Mouse (Mus musculus) stomach, embryonic 15.5 days (tissue): ENCODE measurements around the gene Tldc2. TPM values are rescaled to one million over a fixed set of nuclear protein-coding genes. Genes with fewer than 3 reads are reported as not detected.

Source experiments
- ATAC-seq: fragments of 200-750 bp; cut with Nextera tagmentation; 2 replicates; pipeline ENCODE4 v1.8.0; 2017; ENCODE audit warnings: low read depth, moderate number of reproducible peaks, moderate TSS enrichment; ENCODE audit not compliant: insufficient read depth, low FRiP score
- H3K27ac ChIP-seq: fragments of 300-500 bp; sonication (generic); 2 replicates; pipeline ENCODE4 v1.5.1; 2015; ENCODE audit warnings: mild to moderate bottlenecking, inconsistent platforms
- H3K27me3 ChIP-seq: fragments of 300-500 bp; sonication (generic); replicated peaks from 2 replicates; pipeline ENCODE4 v1.6.1; 2015; ENCODE audit warnings: inconsistent platforms
- H3K36me3 ChIP-seq: fragments of 300-500 bp; sonication (generic); 2 replicates; pipeline ENCODE4 v1.6.1; 2015; ENCODE audit warnings: inconsistent platforms
- H3K4me1 ChIP-seq: fragments of 300-500 bp; sonication (generic); 2 replicates; pipeline ENCODE4 v1.6.1; 2015; ENCODE audit warnings: inconsistent platforms
- H3K4me2 ChIP-seq: fragments of 300-500 bp; sonication (generic); 2 replicates; pipeline ENCODE4 v1.6.1; 2015; ENCODE audit warnings: mild to moderate bottlenecking, inconsistent platforms
- H3K4me3 ChIP-seq: fragments of 300-500 bp; sonication (generic); replicated peaks from 2 replicates; pipeline ENCODE4 v1.5.1; 2015; ENCODE audit warnings: inconsistent platforms
- H3K9ac ChIP-seq: fragments of 300-500 bp; sonication (generic); 2 replicates; pipeline ENCODE4 v1.6.1; 2015; ENCODE audit warnings: inconsistent platforms
- H3K9me3 ChIP-seq: fragments of 300-500 bp; sonication (generic); 2 replicates; pipeline ENCODE4 v1.6.1; 2016; ENCODE audit warnings: inconsistent platforms
- WGBS: fragments of 180-500 bp; shearing (Covaris S2); methylation state at CpG from one replicate; pipeline ENCODE4 v1.1.7; 2015; 5-methylcytosine and 5-hydroxymethylcytosine counted together
- polyA plus RNA-seq: library from polyadenylated mRNA; unstranded; fragments of >200 nt; fragmentation: Nextera tagmentation; extraction: Ambion mirVana; gene quantifications from 2 replicates; pipeline ENCODE4 v1.2.1, GENCODE M21; 2015

Tldc2 gene
- polyA plus RNA-seq, 1 experiment from 2014 or later = not detected

GRCm38 (mm10) chr2:157053124-157053523 lies 33.7 kb upstream of the Tldc2 start:
- WGBS = 98% methylated on average over 5 of the region's 5 CpGs
- peaks cover under 1% of the 10 kb centered on the region; the same call in 1 of the 2 replicates for H3K4me1 ChIP-seq
- no peak overlapping the region for H3K27ac ChIP-seq
- H3K36me3 ChIP-seq = peaks cover 22% of the 10 kb centered on the region
- H3K4me2 ChIP-seq = no peak overlapping the region
- H3K27me3 ChIP-seq = no peaks in the 10 kb centered on the region
- H3K9ac ChIP-seq = no peak overlapping the region
- no peaks in the 10 kb centered on the region for H3K9me3 ChIP-seq
- no peak overlapping the region for H3K4me3 ChIP-seq
- ATAC-seq = no peak

GRCm38 (mm10) chr2:157053787-157054186 lies 33.1 kb upstream of the Tldc2 start:
- Histone ChIP-seq H3K9me3 (no peaks in the 10 kb centered on the region), H3K4me3 (no peak overlapping the region), H3K4me2 (no peak overlapping the region), H3K27ac (no peak overlapping the region), H3K36me3 (peaks cover 22% of the 10 kb centered on the region), H3K4me1 (peaks cover 7% of the 10 kb centered on the region), H3K9ac (no peak overlapping the region), H3K27me3 (no peaks in the 10 kb centered on the region)
- 69% methylated on average over 4 of the region's 4 CpGs for WGBS
- ATAC-seq = no peak

GRCm38 (mm10) chr2:157054297-157054696 lies 32.6 kb upstream of the Tldc2 start:
- no peak overlapping the region for H3K27ac ChIP-seq
- H3K4me1 ChIP-seq = peaks cover 12% of the 10 kb centered on the region
- H3K4me3 ChIP-seq = no peak overlapping the region
- 84% methylated on average over 8 of the region's 8 CpGs for WGBS
- no peak overlapping the region for H3K4me2 ChIP-seq
- no peaks in the 10 kb centered on the region for H3K9me3 ChIP-seq
- no peaks in the 10 kb centered on the region for H3K27me3 ChIP-seq
- no peak overlapping the region for H3K9ac ChIP-seq
- no peak for ATAC-seq
- H3K36me3 ChIP-seq = peaks cover 24% of the 10 kb centered on the region

GRCm38 (mm10) chr2:157054816-157055215 lies 32.0 kb upstream of the Tldc2 start:
- 81% methylated on average over 5 of the region's 5 CpGs for WGBS
- Histone ChIP-seq H3K4me3 (no peak overlapping the region), H3K9ac (no peak overlapping the region), H3K27me3 (no peaks in the 10 kb centered on the region), H3K4me1 (peaks cover 17% of the 10 kb centered on the region), H3K9me3 (no peaks in the 10 kb centered on the region), H3K27ac (no peak overlapping the region), H3K4me2 (no peak overlapping the region), H3K36me3 (peaks cover 26% of the 10 kb centered on the region)
- no peak for ATAC-seq

- Histone ChIP-seq H3K27ac (no peak overlapping the region), H3K4me3 (no peak overlapping the region), H3K4me2 (no peak overlapping the region), H3K27me3 (no peaks in the 10 kb centered on the region), H3K9ac (no peak overlapping the region), H3K4me1 (peaks cover 17% of the 10 kb centered on the region), H3K9me3 (no peaks in the 10 kb centered on the region), H3K36me3 (peaks cover 26% of the 10 kb centered on the region)
- no peak for ATAC-seq
- 89% methylated on average over 6 of the region's 6 CpGs for WGBS
Observed at GRCm38 (mm10) chr2:157055721-157056120, 31.1 kb upstream of the Tldc2 start.

GRCm38 (mm10) chr2:157057186-157057585 lies 29.7 kb upstream of the Tldc2 start:
- Histone ChIP-seq H3K9me3 (no peaks in the 10 kb centered on the region), H3K27me3 (no peaks in the 10 kb centered on the region), H3K36me3 (peaks cover 23% of the 10 kb centered on the region), H3K4me3 (no peak overlapping the region), H3K4me1 (peaks cover 17% of the 10 kb centered on the region), H3K27ac (no peak overlapping the region), H3K9ac (no peak overlapping the region), H3K4me2 (no peak overlapping the region)
- WGBS = 86% methylated on average over 3 of the region's 3 CpGs
- no peak for ATAC-seq

GRCm38 (mm10) chr2:157057758-157058157 lies 29.1 kb upstream of the Tldc2 start:
- Histone ChIP-seq H3K27me3 (no peaks in the 10 kb centered on the region), H3K9ac (no peak overlapping the region), H3K4me2 (no peak overlapping the region), H3K4me3 (no peak overlapping the region), H3K4me1 (peaks cover 21% of the 10 kb centered on the region), H3K27ac (peak overlapping the region; percentile 87; the same call in 1 of the 2 replicates), H3K9me3 (no peaks in the 10 kb centered on the region), H3K36me3 (peaks cover 17% of the 10 kb centered on the region)
- 90% methylated on average over 4 of the region's 4 CpGs for WGBS
- ATAC-seq = no peak

- Histone ChIP-seq H3K36me3 (peaks cover 12% of the 10 kb centered on the region; the same call in 1 of the 2 replicates), H3K4me1 (peaks cover 28% of the 10 kb centered on the region), H3K27me3 (no peaks in the 10 kb centered on the region), H3K9me3 (no peaks in the 10 kb centered on the region), H3K4me2 (peak overlapping the region; percentile 45), H3K27ac (peak overlapping the region; percentile 87), H3K9ac (no peak overlapping the region), H3K4me3 (peak overlapping the region; percentile 16; the same call in 1 of the 2 replicates)
- WGBS = 14% methylated on average over 16 of the region's 18 CpGs
- peak; percentile 87 for ATAC-seq
Observed at GRCm38 (mm10) chr2:157058342-157058998, 28.4 kb upstream of the Tldc2 start.

GRCm38 (mm10) chr2:157059166-157059565 lies 27.7 kb upstream of the Tldc2 start:
- no peaks in the 10 kb centered on the region for H3K9me3 ChIP-seq
- H3K4me2 ChIP-seq = peak overlapping the region; percentile 45
- 64% methylated on average over 8 of the region's 8 CpGs for WGBS
- 0 out of 2 replicates have a peak, but pooled peaks cover 6% of the 10 kb centered on the region for H3K36me3 ChIP-seq
- H3K27ac ChIP-seq = peak overlapping the region; percentile 87
- ATAC-seq = no peak
- H3K4me3 ChIP-seq = no peak overlapping the region
- no peak overlapping the region for H3K9ac ChIP-seq
- H3K27me3 ChIP-seq = no peaks in the 10 kb centered on the region
- H3K4me1 ChIP-seq = peaks cover 34% of the 10 kb centered on the region

- 91% methylated on average over 14 of the region's 14 CpGs for WGBS
- H3K4me3 ChIP-seq = no peak overlapping the region
- H3K4me1 ChIP-seq = peaks cover 42% of the 10 kb centered on the region
- no peak overlapping the region for H3K9ac ChIP-seq
- no peak for ATAC-seq
- H3K27me3 ChIP-seq = no peaks in the 10 kb centered on the region
- H3K36me3 ChIP-seq = 0 out of 2 replicates have a peak, but pooled peaks cover 6% of the 10 kb centered on the region
- no peaks in the 10 kb centered on the region for H3K9me3 ChIP-seq
- no peak overlapping the region for H3K27ac ChIP-seq
- no peak overlapping the region for H3K4me2 ChIP-seq
Observed at GRCm38 (mm10) chr2:157060037-157060436, 26.8 kb upstream of the Tldc2 start.

- H3K4me2 ChIP-seq = no peak overlapping the region
- H3K4me1 ChIP-seq = peaks cover 49% of the 10 kb centered on the region
- no peak for ATAC-seq
- H3K27me3 ChIP-seq = no peaks in the 10 kb centered on the region
- H3K36me3 ChIP-seq = 0 out of 2 replicates have a peak, but pooled peaks cover 6% of the 10 kb centered on the region
- no peaks in the 10 kb centered on the region for H3K9me3 ChIP-seq
- H3K4me3 ChIP-seq = no peak overlapping the region
- no peak overlapping the region for H3K27ac ChIP-seq
- H3K9ac ChIP-seq = no peak overlapping the region
- WGBS = 81% methylated on average over 11 of the region's 11 CpGs
Observed at GRCm38 (mm10) chr2:157060557-157061305, 26.1 kb upstream of the Tldc2 start.

GRCm38 (mm10) chr2:157063241-157063700 lies 23.6 kb upstream of the Tldc2 start:
- 53% methylated on average over 4 of the region's 4 CpGs for WGBS
- H3K9me3 ChIP-seq = no peaks in the 10 kb centered on the region
- no peak overlapping the region for H3K4me2 ChIP-seq
- no peaks in the 10 kb centered on the region for H3K27me3 ChIP-seq
- no peak overlapping the region for H3K27ac ChIP-seq
- H3K36me3 ChIP-seq = 0 out of 2 replicates have a peak, but pooled peaks cover 4% of the 10 kb centered on the region
- ATAC-seq = no peak
- no peak overlapping the region for H3K4me3 ChIP-seq
- H3K9ac ChIP-seq = no peak overlapping the region
- peaks cover 62% of the 10 kb centered on the region for H3K4me1 ChIP-seq
